Mouse (Mus musculus) cerebellum, adult 2 months (tissue): ENCODE data around the gene Mrpl28. TPM values are rescaled to one million over a fixed set of nuclear protein-coding genes. Genes with fewer than 3 reads are reported as not detected.

Experiments used
- DNase-seq, 2 experiments: peaks; one replicate each; pipeline ENCODE4 v3.0.0; 2021
- H3K27ac ChIP-seq: fragments of 200-500 bp; 2 replicates; pipeline ENCODE4 v1.5.1; 2012; ENCODE audit warnings: low read length, control low read depth, inconsistent platforms; ENCODE audit not compliant: insufficient read depth
- H3K27me3 ChIP-seq: fragments of 200-500 bp; 2 replicates; pipeline ENCODE4 v1.6.1; 2012; ENCODE audit warnings: inconsistent platforms, mild to moderate bottlenecking, low read length, moderate library complexity; ENCODE audit not compliant: control insufficient read depth, insufficient read depth
- H3K4me1 ChIP-seq: fragments of 200-500 bp; 2 replicates; pipeline ENCODE4 v1.6.1; 2011; ENCODE audit warnings: low read length; ENCODE audit not compliant: control insufficient read depth, insufficient read depth
- H3K4me3 ChIP-seq: fragments of 200-500 bp; replicated peaks from 2 replicates; pipeline ENCODE3; 2011; ENCODE audit warnings: mild to moderate bottlenecking, low read depth, low read length, control low read depth; ENCODE audit not compliant: insufficient read depth
- CTCF ChIP-seq: fragments of 200-500 bp; IDR thresholded peaks from 2 replicates; pipeline ENCODE4 v1.5.1; 2011; ENCODE audit warnings: low read depth, mild to moderate bottlenecking, control low read depth, low read length, moderate library complexity, borderline replicate concordance; ENCODE audit not compliant: insufficient read depth
- POLR2A ChIP-seq: fragments of 200-500 bp; IDR thresholded peaks from 2 replicates; pipeline ENCODE4 v1.6.1; 2011; ENCODE audit warnings: low read length, control low read depth, borderline replicate concordance; ENCODE audit not compliant: insufficient read depth
- WGBS: fragments of 180-500 bp; shearing (Covaris S2); methylation state at CpG from one replicate; pipeline ENCODE4 v1.1.7; 2018; 5-methylcytosine and 5-hydroxymethylcytosine counted together
- polyA plus RNA-seq: library from polyadenylated mRNA; depleted of rRNA; stranded (reverse); fragments of >200 nt; gene quantifications from 2 replicates; pipeline ENCODE4 v1.2.3, GENCODE M21; 2012

Mrpl28 gene
- polyA plus RNA-seq, 1 experiment: 118 TPM

DNA sequence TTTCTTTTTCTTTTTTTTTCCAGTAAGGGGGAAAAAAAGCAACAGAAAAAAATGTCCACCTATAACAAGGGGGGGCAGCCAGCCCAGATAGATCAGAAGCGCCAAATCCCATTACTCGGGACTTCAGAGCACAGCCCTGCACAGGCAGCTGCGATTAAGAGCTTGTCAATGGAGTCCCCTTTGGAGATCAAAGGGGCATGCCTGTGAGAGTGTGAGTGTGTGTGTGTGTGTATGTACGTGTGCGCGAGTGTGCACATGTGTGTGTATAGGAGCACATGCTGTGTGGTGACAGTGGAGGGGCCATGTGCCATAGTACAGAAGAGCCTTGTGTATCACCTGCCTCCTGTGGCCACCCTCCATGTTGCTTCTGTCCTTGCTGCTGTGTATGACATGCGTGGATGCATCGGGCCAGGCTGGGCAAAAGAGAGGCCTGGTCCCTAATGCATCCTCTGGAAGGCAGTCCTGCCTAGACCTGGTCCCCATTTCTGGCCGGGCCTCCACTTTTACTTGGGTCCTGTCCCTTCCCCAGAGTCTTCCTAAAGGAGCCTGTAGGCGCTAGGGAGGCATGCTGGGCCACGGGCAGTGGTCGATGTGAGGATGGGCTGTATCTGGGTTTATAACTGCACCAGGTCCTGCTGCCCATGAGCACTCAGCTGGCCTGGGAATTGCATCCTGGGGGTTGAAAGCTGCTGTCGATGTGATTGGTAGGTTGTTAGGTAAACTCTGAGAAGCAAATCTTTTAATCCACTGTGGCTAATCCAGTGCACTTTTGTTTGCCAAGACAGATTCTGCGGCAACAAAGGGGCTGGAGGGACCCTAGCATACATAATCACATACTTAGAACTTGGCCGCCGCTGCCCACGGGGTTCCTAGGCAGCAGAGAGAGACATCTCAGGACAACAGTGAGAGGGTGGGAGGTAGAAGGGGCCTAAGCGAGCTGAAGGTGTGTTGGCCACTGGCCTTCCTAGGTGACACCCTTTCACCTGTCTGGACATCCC lies 8.9 kb downstream of the Mrpl28 start:
- Histone ChIP-seq H3K27ac (no peak overlapping the region), H3K27me3 (no peaks in the 10 kb centered on the region), H3K4me3 (no peak overlapping the region), H3K4me1 (no peaks in the 10 kb centered on the region; the same call in 1 of the 2 replicates)
- no peak for DNase-seq
- TF ChIP-seq POLR2A (no peak), CTCF (no peak)
- WGBS: 73% methylated on average over 18 of the region's 18 CpGs

DNA sequence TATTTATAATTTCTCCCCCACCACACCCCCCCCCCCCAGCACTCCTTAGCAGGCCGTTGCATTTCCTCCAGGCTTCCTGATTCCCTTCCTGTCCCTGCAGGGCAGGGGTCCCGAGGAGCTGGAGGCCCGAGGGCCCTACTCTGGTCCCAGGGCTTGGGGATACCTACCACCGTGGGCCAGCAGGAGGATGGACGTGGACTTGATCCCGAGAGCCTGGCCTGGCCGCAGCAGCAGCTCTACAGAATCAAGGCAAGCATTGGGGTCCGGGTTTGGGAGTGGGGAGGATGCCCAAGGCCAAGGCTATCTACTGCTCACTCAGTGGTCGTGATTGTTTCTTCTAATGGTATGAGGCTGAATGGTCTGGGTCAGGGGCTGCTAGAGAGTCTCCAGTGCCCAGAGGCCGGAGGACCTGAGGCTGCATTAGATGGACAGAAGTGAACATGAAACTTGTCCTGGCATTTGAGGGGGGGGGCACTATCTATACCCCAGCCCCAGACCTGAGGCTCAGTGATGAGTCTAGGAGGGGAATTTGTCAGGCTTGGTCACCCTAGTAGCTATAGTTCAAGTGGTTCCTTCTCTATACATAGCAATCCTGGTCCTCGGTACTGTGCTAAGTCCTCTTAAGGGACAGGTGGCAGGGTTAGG lies 13.9 kb downstream of the Mrpl28 start:
- Histone ChIP-seq H3K27ac (no peak overlapping the region), H3K27me3 (no peaks in the 10 kb centered on the region), H3K4me3 (no peak overlapping the region), H3K4me1 (peaks cover 5% of the 10 kb centered on the region)
- WGBS: 89% methylated on average over 11 of the region's 11 CpGs
- DNase-seq: no peak
- no peak for TF ChIP-seq POLR2A
- TF ChIP-seq CTCF: no peak

DNA sequence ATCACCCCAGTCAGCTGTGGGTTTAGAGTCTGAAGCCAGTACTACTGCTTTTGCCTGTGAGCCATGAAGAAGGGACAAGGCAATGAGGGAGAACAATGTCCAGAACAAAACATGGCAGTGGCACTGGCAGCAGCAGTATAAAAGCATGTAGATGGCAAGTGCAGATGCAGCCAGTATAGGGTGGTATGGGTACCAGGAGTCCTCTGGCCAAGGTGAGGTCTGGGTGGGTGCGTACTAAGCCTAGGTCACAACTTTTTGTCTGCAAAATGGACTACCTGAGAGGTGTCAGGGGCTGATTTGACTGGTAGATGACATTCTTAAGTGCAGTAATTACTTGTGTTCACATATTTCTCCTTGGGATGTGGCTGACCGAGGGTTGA lies 14.4 kb downstream of the Mrpl28 start:
- peak overlapping the region; percentile 50 for H3K27ac ChIP-seq
- H3K4me1 ChIP-seq: peaks cover 5% of the 10 kb centered on the region
- no peaks in the 10 kb centered on the region for H3K27me3 ChIP-seq
- WGBS: 69% methylated on average over 2 of the region's 2 CpGs
- no peak for DNase-seq
- TF ChIP-seq POLR2A (no peak), CTCF (no peak)
- H3K4me3 ChIP-seq: peak overlapping the region; percentile 59

DNA sequence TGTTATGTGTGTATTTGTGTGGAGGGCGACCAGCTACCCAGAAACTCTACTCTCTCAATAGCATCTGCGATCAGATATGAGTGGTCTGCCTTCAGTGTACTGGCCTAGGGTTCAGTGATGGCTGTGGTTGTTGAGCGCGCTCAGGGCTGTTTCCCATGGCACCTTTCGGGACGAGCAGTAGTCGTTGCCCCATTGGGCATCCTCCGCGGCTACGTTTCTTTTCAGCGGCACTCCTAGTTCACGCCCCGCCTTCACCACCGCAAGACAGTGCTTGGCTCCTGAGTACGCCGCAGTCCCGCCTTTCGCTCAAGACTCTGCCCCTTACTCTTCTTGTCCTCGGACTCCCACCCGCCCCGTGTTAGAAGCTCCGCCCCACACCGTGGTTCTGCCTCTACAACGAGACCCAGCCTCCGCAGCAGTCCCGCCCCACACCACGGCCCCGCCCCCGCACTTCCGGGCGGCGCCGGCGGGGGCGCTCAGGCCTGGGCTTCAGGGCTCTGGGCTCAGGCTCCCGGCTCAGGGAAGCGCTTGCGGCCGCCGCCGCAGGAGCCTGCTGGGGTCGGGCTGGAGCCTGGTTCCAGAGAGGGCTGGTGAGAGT lies 15.0 kb downstream of the Mrpl28 start, which contains the start of gene Axin1:
TSS of gene Axin1 (plus strand) at position 450 of the 598 bp plus-strand sequence.
- Histone ChIP-seq H3K4me1 (peaks cover 5% of the 10 kb centered on the region), H3K27ac (peak within 1 kb of the TSS; percentile 50), H3K4me3 (peak within 1 kb of the TSS; percentile 59), H3K27me3 (no peaks in the 10 kb centered on the region)
- TF ChIP-seq POLR2A (peak; percentile 42; the same call in 1 of the 2 replicates), CTCF (peak; percentile 46; the same call in 1 of the 2 replicates)
- under 1% methylated on average over 42 of the region's 42 CpGs for WGBS
- peak; percentile 94 to 96 for DNase-seq

DNA sequence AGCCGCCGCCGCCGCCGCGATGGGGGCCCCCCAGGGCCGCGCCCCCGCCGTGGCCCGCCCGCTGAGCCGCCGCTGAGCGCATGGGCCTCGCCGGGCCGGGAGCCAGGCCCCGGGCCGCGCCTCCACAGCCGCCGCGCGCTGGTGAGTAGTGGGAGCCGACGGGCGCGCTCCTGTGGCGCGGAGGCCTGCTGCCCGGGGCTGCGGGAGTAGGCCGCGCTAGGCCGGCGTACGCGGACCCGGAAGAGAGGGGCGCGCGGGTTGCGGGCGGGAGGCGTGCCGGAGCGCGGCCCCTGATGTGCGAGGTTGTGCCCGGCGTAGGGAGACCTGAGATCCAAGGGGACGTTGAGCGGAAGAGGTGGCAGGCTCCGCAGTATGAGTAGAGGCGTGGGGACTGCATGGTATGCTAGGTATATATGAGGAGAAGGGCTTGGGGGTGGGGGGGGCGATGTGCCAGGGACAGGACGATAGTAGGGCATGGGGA lies 15.6 kb downstream of the Mrpl28 start:
- no peak for TF ChIP-seq CTCF
- TF ChIP-seq POLR2A: no peak
- no peak overlapping the region; the same call in 1 of the 2 replicates for H3K27ac ChIP-seq
- peak overlapping the region; percentile 59 for H3K4me3 ChIP-seq
- DNase-seq: no peak
- WGBS: under 1% methylated on average over 52 of the region's 58 CpGs
- peaks cover 5% of the 10 kb centered on the region for H3K4me1 ChIP-seq
- no peaks in the 10 kb centered on the region for H3K27me3 ChIP-seq

DNA sequence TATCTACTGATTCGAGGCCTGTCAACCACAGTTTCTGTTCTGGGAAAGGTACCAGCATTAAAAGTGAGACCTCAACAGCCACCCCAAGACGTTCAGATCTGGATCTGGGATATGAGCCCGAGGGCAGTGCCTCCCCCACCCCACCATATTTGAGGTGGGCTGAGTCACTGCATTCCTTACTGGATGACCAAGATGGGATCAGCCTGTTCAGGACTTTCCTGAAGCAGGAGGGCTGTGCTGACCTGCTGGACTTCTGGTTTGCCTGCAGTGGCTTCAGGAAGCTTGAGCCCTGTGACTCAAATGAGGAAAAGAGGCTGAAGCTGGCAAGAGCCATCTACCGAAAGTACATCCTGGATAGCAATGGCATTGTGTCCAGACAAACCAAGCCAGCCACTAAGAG lies 19.5 kb downstream of the Mrpl28 start:
- TF ChIP-seq POLR2A (no peak), CTCF (no peak)
- no peak for DNase-seq
- H3K4me1 ChIP-seq: peaks cover 2% of the 10 kb centered on the region; the same call in 1 of the 2 replicates
- 77% methylated on average over 4 of the region's 4 CpGs for WGBS
- H3K27me3 ChIP-seq: no peaks in the 10 kb centered on the region
- H3K27ac ChIP-seq: no peak overlapping the region
- H3K4me3 ChIP-seq: no peak overlapping the region

DNA sequence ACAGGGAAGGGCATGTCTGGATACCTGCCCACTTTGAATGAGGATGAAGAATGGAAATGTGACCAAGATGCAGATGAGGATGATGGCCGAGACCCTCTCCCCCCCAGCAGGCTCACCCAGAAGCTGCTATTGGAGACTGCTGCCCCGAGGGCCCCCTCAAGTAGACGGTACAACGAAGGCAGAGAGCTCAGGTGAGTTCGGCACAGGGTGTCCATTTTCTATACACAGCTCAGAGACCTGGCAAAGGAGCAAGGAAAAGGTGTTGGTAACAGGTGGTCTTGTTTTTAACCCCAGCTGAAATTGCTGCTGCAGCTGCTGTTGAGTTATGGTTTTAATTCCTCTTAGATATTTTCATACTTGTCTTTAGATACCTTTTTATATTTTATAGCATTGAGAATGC lies 20.1 kb downstream of the Mrpl28 start:
- 87% methylated on average over 5 of the region's 5 CpGs for WGBS
- no peak overlapping the region for H3K27ac ChIP-seq

More for the DNA sequence above, 20.1 kb downstream of the Mrpl28 start:
- Histone ChIP-seq H3K4me3 (no peak overlapping the region), H3K27me3 (no peaks in the 10 kb centered on the region), H3K4me1 (no peaks in the 10 kb centered on the region; the same call in 1 of the 2 replicates)
- DNase-seq: no peak
- no peak for TF ChIP-seq POLR2A
